Mouse (Mus musculus) gastrocnemius, postnatal 4 days (tissue): ENCODE data around the gene Ddah2. TPM values are rescaled to one million over a fixed set of nuclear protein-coding genes. Genes with fewer than 3 reads are reported as not detected.
"Not testable (repeated sequence)": the region's sequence is repeated elsewhere in the genome, so short reads cannot be mapped to it uniquely, and the experiment has no call there.

Source experiments
- DNase-seq, 2 experiments: peaks; one replicate each; pipeline ENCODE4 v3.0.0; 2021 to 2022; ENCODE audit warnings: low spot score in 2 of 2, mixed read lengths in 2 of 2
- total RNA-seq, 2 experiments: library from RNA; stranded (reverse); gene quantifications; 2 replicates each; pipeline ENCODE4 v1.2.3; 2021

Ddah2 gene
- total RNA-seq, 2 experiments from 2014 or later: 108 to 109 TPM

GRCm38 (mm10) chr17:35026206-35026605, 32.6 kb upstream of the Ddah2 start:
- DNase-seq: no peak

- peak; percentile 77 to 87 for DNase-seq
These were observed 31.4 kb upstream of the Ddah2 start, which contains the start of gene Sapcd1 for GRCm38 (mm10) chr17:35027277-35028068. Sapcd1 (minus strand) TSS chr17:35028016.

- no peak for DNase-seq
These were observed 30.5 kb upstream of the Ddah2 start for GRCm38 (mm10) chr17:35028315-35028714.

GRCm38 (mm10) chr17:35029691-35030532, 28.9 kb upstream of the Ddah2 start:
- DNase-seq: peak in 1 of 2 experiments; percentile 32

- no peak for DNase-seq
These were observed 27.6 kb upstream of the Ddah2 start for GRCm38 (mm10) chr17:35031272-35031671.

GRCm38 (mm10) chr17:35031880-35032279, 27.0 kb upstream of the Ddah2 start:
- DNase-seq: no peak

- no peak for DNase-seq
These were observed 26.4 kb upstream of the Ddah2 start for GRCm38 (mm10) chr17:35032323-35032870.

- DNase-seq: not testable (repeated sequence)
These were observed 25.1 kb upstream of the Ddah2 start for GRCm38 (mm10) chr17:35033703-35034102.

- no peak for DNase-seq
These were observed 23.9 kb upstream of the Ddah2 start for GRCm38 (mm10) chr17:35034896-35035295.

- no peak for DNase-seq
These were observed 19.5 kb upstream of the Ddah2 start for GRCm38 (mm10) chr17:35039121-35039873.

GRCm38 (mm10) chr17:35043794-35044193, 15.0 kb upstream of the Ddah2 start:
- no peak for DNase-seq

GRCm38 (mm10) chr17:35044904-35045806, 13.7 kb upstream of the Ddah2 start:
- no peak for DNase-seq

GRCm38 (mm10) chr17:35045807-35046680, 12.8 kb upstream of the Ddah2 start:
- no peak for DNase-seq

- peak; percentile 95 to 96 for DNase-seq
These were observed 12.0 kb upstream of the Ddah2 start, which contains the start of gene Msh5 for GRCm38 (mm10) chr17:35046681-35047455. Msh5 (minus strand) TSS chr17:35046745.

GRCm38 (mm10) chr17:35047688-35048087, 11.1 kb upstream of the Ddah2 start:
- no peak for DNase-seq

GRCm38 (mm10) chr17:35048149-35048931, 10.5 kb upstream of the Ddah2 start:
- DNase-seq: no peak

GRCm38 (mm10) chr17:35048932-35049440, 9.8 kb upstream of the Ddah2 start:
- DNase-seq: no peak
